Mouse (Mus musculus): ENCODE results near the gene Csf2rb. TPM values are rescaled to one million over a fixed set of nuclear protein-coding genes. Genes with fewer than 3 reads are reported as not detected.
A peak's percentile ranks its signal among the peaks of the same experiment; 100 is the strongest.
"Not testable (repeated sequence)": the region's sequence is repeated elsewhere in the genome, so short reads cannot be mapped to it uniquely, and the experiment has no call there.

Csf2rb gene
- polyA plus RNA-seq, 1 experiment = 28.6 TPM

DNA sequence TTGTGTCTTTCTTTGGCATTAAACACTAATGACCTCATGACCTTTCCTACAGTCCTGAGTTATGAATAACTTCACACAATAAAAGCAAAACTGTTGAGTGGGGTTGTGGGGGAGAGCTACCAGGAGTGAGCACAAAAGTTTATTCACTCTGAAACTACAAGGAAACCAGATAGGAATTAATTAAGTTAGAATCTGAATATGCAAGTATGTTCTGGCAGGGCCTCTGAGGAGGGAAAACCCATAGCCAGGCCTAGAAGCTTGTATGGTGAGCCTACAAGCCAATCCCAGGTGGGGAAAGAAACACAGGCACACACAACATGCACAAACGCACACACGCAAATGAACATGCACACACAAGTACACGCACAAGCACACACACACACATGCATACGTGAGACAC is 22.8 kb upstream of the Csf2rb start:
- Histone ChIP-seq H3K4me1 (ENCODE audit: control insufficient read depth, insufficient read depth, low read length) (peaks cover 9% of the 10 kb centered on the region), H3K4me3 (replicated peaks; ENCODE audit: control insufficient read depth, low read depth, low read length) (no peak overlapping the region), H3K27ac (ENCODE audit: control insufficient read depth, insufficient read depth, low read depth, low read length, poor library complexity) (no peak overlapping the region)
- WGBS = 92% methylated on average over 4 of the region's 4 CpGs
- TF ChIP-seq CTCF (IDR thresholded peaks at IDR 0.05; ENCODE audit: control insufficient read depth, insufficient read depth, low read length) (no peak), POLR2A (IDR thresholded peaks at IDR 0.05; ENCODE audit: borderline replicate concordance, control insufficient read depth, low read depth, low read length) (no peak)

DNA sequence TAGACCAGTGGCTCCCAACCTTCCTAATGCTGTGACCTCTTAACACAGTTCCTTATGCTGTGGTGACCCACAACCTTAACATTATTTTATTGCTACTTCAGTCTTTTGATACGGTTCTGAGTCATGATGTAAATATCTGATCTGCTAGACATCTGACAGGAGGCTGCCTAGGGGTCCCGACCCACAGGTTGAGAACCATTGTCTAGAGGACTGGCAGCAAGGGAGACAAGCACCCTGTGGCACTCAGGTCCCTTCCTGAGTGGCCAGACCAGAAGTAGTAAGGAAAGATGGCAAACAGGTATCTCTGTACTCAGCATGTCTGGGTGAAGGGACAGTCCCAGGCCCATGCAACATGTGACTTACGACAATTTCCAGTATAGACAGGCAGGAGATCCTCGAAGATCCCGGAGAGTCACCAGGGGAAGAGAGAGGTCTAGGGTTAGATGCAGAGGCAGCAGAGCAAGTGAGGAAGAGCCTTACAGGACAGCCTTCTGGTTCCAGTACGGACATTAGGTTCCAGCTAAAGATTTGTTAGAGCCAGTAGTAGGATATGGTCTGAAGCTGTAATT is 21.8 kb upstream of the Csf2rb start:
- no peak overlapping the region for H3K27ac ChIP-seq (ENCODE audit: control insufficient read depth, insufficient read depth, low read depth, low read length, poor library complexity)
- H3K4me1 ChIP-seq (ENCODE audit: control insufficient read depth, insufficient read depth, low read length) = peaks cover 7% of the 10 kb centered on the region
- no peak overlapping the region for H3K4me3 ChIP-seq (replicated peaks; ENCODE audit: control insufficient read depth, low read depth, low read length)
- no peak for TF ChIP-seq POLR2A (IDR thresholded peaks at IDR 0.05; ENCODE audit: borderline replicate concordance, control insufficient read depth, low read depth, low read length)
- TF ChIP-seq CTCF (IDR thresholded peaks at IDR 0.05; ENCODE audit: control insufficient read depth, insufficient read depth, low read length) = no peak
- WGBS = 74% methylated on average over 6 of the region's 6 CpGs

DNA sequence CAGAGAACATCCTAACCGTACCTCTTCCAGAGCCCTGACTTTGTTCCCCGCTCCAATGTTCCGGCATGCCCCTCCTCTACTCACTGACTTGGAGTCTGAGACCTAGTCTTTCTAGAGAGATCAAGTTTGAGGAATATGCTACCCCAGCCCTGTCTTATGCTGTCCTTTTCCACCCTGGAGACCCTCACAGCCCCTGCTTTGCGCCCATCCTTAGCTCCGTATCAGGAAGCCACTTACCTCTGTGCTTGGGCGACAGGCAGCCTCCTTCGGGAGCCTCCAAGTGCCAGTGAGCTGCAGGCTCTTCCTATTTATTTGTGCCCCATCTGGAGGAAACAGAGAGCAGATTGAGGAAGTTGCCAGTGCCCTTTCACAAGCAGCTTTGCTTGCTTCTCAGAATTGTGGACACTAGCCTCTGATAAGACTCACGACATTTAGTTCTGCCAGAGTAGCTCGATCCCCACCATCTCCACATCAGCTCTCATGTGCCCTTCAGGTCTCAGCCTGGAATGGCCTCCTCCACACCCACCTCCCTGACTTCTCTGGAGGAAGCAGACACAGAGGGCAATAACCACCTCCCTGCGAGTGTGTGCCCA is 20.1 kb upstream of the Csf2rb start, which contains the start of gene Csf2rb2:
Gene Csf2rb2 (minus strand): TSS at position 381 of the 593 bp plus-strand sequence.
- no peak for TF ChIP-seq CTCF (IDR thresholded peaks at IDR 0.05; ENCODE audit: control insufficient read depth, insufficient read depth, low read length)
- TF ChIP-seq POLR2A (IDR thresholded peaks at IDR 0.05; ENCODE audit: borderline replicate concordance, control insufficient read depth, low read depth, low read length) = no peak
- Histone ChIP-seq H3K27ac (ENCODE audit: control insufficient read depth, insufficient read depth, low read depth, low read length, poor library complexity) (peak within 1 kb of the TSS; percentile 79), H3K4me3 (replicated peaks; ENCODE audit: control insufficient read depth, low read depth, low read length) (peak within 1 kb of the TSS; percentile 68), H3K4me1 (ENCODE audit: control insufficient read depth, insufficient read depth, low read length) (peaks cover 5% of the 10 kb centered on the region; the same call in 1 of the 2 replicates)
- 16% methylated on average over 10 of the region's 10 CpGs for WGBS

DNA sequence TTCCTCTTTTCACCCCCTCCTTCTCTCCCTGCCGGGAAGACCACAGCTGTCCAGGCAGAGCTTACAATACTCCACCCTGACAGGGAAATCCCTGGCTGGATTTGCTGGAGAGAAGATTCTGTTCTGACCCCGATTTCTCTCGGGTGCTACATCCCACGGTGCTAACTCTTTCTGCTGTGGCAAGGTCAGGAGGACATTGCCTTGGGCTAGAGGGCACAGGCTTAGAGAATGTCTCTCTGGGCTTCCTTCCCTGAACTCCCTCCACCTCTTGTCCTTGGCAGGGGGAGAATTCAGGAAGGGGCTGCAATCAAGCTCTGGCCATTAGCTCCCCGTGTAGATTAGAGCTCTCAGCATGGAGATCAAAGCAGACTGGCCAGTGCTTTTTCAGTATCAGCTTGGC is 15.7 kb upstream of the Csf2rb start:
- 33% methylated on average over 5 of the region's 5 CpGs for WGBS
- TF ChIP-seq CTCF (IDR thresholded peaks at IDR 0.05; ENCODE audit: control insufficient read depth, insufficient read depth, low read length) (no peak), POLR2A (IDR thresholded peaks at IDR 0.05; ENCODE audit: borderline replicate concordance, control insufficient read depth, low read depth, low read length) (no peak)
- peaks cover 3% of the 10 kb centered on the region; the same call in 1 of the 2 replicates for H3K4me1 ChIP-seq (ENCODE audit: control insufficient read depth, insufficient read depth, low read length)
- no peak overlapping the region for H3K27ac ChIP-seq (ENCODE audit: control insufficient read depth, insufficient read depth, low read depth, low read length, poor library complexity)
- H3K4me3 ChIP-seq (replicated peaks; ENCODE audit: control insufficient read depth, low read depth, low read length) = no peak overlapping the region

DNA sequence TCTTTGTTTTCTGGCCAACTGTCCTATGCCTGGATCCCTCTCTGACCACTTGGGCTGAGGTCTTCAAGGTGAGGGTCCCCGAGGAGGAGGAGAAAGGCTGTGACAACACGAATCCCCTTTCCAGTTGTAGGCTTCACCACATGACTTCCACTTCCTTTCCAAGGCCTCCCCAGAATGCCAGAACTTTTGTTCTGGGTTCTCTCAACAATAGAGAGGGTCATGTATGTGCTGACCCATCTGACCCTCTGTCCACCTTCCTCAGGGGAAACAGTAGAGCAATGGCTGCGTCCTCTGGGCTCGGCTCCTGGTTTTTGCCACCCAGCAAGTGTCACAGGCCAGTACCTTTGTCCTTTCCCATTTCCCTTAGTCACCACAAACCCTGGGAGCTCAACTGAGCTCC is 14.6 kb upstream of the Csf2rb start:
- no peak overlapping the region for H3K27ac ChIP-seq (ENCODE audit: control insufficient read depth, insufficient read depth, low read depth, low read length, poor library complexity)
- 69% methylated on average over 4 of the region's 4 CpGs for WGBS
- TF ChIP-seq CTCF (IDR thresholded peaks at IDR 0.05; ENCODE audit: control insufficient read depth, insufficient read depth, low read length) (no peak), POLR2A (IDR thresholded peaks at IDR 0.05; ENCODE audit: borderline replicate concordance, control insufficient read depth, low read depth, low read length) (no peak)
- peaks cover under 1% of the 10 kb centered on the region; the same call in 1 of the 2 replicates for H3K4me1 ChIP-seq (ENCODE audit: control insufficient read depth, insufficient read depth, low read length)
- no peak overlapping the region for H3K4me3 ChIP-seq (replicated peaks; ENCODE audit: control insufficient read depth, low read depth, low read length)

- H3K4me1 ChIP-seq (ENCODE audit: control insufficient read depth, insufficient read depth, low read length); H3K4me3 ChIP-seq (replicated peaks; ENCODE audit: control insufficient read depth, low read depth, low read length); H3K27ac ChIP-seq (ENCODE audit: control insufficient read depth, insufficient read depth, low read depth, low read length, poor library complexity): not testable (repeated sequence)
- WGBS = 37% methylated on average over 4 of the region's 4 CpGs
Observed at GRCm38 (mm10) chr15:78312421-78313233, 12.9 kb upstream of the Csf2rb start.

- not testable (repeated sequence) for H3K4me3 ChIP-seq (replicated peaks; ENCODE audit: control insufficient read depth, low read depth, low read length); H3K27ac ChIP-seq (ENCODE audit: control insufficient read depth, insufficient read depth, low read depth, low read length, poor library complexity); H3K4me1 ChIP-seq (ENCODE audit: control insufficient read depth, insufficient read depth, low read length)
- WGBS = 85% methylated on average over 5 of the region's 5 CpGs
Observed at GRCm38 (mm10) chr15:78313659-78314058, 11.9 kb upstream of the Csf2rb start.

DNA sequence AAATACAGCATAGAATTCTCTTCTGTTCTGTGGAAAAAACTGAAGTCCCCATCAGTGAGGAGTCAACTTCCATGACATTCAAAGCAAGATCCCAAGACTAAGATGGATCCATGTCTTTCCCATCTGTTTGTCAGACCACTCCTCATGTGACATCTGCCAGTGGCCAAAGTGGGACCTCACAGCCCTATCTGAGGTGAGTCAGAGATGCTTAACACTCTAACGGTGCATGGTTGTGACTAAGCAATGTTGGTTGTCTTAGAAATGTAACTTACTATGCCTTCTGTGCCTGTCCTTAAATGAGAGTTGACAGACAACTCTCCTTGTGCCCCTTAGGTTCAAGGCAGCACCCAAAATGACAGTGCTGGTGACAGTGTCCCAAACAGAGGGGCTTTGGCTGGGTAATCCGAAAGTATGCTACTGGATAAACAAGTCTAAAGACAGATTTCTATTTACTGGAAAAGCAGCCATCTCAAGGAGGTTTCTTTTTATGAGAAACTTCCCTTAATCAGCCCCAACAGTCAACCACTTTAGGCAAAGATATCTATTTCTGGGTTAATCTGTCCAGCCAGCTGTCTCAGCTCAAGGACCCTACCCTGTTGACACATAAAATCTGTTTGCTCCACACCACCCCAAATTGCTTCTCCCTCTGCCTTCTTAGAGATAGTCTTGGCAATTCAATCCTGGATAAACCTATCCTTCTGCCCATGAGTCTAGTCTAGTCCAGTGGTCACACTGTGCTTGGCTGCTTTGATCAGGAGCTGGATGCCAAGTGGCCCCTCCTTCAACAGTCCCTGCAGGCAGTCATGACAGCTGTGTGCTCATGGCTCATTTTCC is 7.0 kb upstream of the Csf2rb start:
- WGBS = 33% methylated on average over 2 of the region's 2 CpGs
- not testable (repeated sequence) for H3K4me3 ChIP-seq (replicated peaks; ENCODE audit: control insufficient read depth, low read depth, low read length); H3K27ac ChIP-seq (ENCODE audit: control insufficient read depth, insufficient read depth, low read depth, low read length, poor library complexity); H3K4me1 ChIP-seq (ENCODE audit: control insufficient read depth, insufficient read depth, low read length)
